In genomic region chr15:30721098-30721497, GRCm38 (mm10) we compare ENCODE assay signal across 26 mouse cellular contexts.
A peak's percentile ranks its signal among the peaks of the same experiment; 100 is the strongest.
DNase-seq lines count a peak whose midpoint lies in the region; ATAC-seq and TF ChIP-seq lines count a peak whose summit lies in the region.
"Had no signal": no experiment of that assay in that cellular context is flagged by ENCODE, and none has a peak within 500 bp of the region (broad histone marks: within the 10 kb centered on the region; RNA-seq: fewer than 3 reads in every experiment).

No protein-coding gene starts in this region.

- no peak overlapping the region for H3K27ac ChIP-seq in forebrain, embryonic 11.5 days (ENCODE audit: low read depth, low read length)
- H3K27ac ChIP-seq in forebrain, embryonic 10.5 days, result no peak overlapping the region
- no peak overlapping the region for H3K27ac ChIP-seq in midbrain, embryonic 13.5 days
- H3K27ac ChIP-seq in midbrain, embryonic 14.5 days (replicated peaks; ENCODE audit: low read depth, low read length), result no peak overlapping the region
- H3K27ac ChIP-seq in forebrain, embryonic 15.5 days (replicated peaks), result 0 out of 2 replicates have a peak overlapping the region, but pooled peaks have one; percentile 5
- H3K27ac ChIP-seq in cerebellum, adult 2 months (ENCODE audit: insufficient read depth, low read length), result no peak overlapping the region
- H3K27ac ChIP-seq: embryonic facial prominence, embryonic 12.5 days; embryonic facial prominence, embryonic 15.5 days; heart, adult 2 months; hindbrain, embryonic 10.5 days; hindbrain, embryonic 14.5 days; hindbrain, postnatal 0 days had no signal

- TF ChIP-seq POLR2A in brain, embryonic 14.5 days (IDR thresholded peaks at IDR 0.05; ENCODE audit: borderline replicate concordance, extremely low read depth, insufficient read depth, insufficient read length, poor library complexity, severe bottlenecking), result no peak
- TF ChIP-seq POLR2A in cerebellum, adult 2 months (IDR thresholded peaks at IDR 0.05; ENCODE audit: borderline replicate concordance, insufficient read depth, low read length), result no peak

- no peaks in the 10 kb centered on the region for H3K27me3 ChIP-seq in forebrain, embryonic 11.5 days (ENCODE audit: control insufficient read depth, insufficient read depth, low read length)
- no peaks in the 10 kb centered on the region for H3K27me3 ChIP-seq in forebrain, embryonic 10.5 days (ENCODE audit: poor library complexity, severe bottlenecking)
- no peaks in the 10 kb centered on the region for H3K27me3 ChIP-seq in midbrain, embryonic 13.5 days
- H3K27me3 ChIP-seq in midbrain, embryonic 14.5 days (ENCODE audit: control insufficient read depth, insufficient read depth, low read length), result no peaks in the 10 kb centered on the region
- no peaks in the 10 kb centered on the region for H3K27me3 ChIP-seq in forebrain, embryonic 15.5 days
- H3K27me3 ChIP-seq in cerebellum, adult 2 months (ENCODE audit: control insufficient read depth, insufficient read depth, low read length), result no peaks in the 10 kb centered on the region
- H3K27me3 ChIP-seq: embryonic facial prominence, embryonic 12.5 days; embryonic facial prominence, embryonic 15.5 days had no signal

- no peak overlapping the region for H3K4me3 ChIP-seq in forebrain, embryonic 11.5 days (ENCODE audit: low read depth, low read length)
- no peak overlapping the region for H3K4me3 ChIP-seq in forebrain, embryonic 10.5 days
- H3K4me3 ChIP-seq in midbrain, embryonic 13.5 days (replicated peaks), result no peak overlapping the region
- H3K4me3 ChIP-seq in midbrain, embryonic 14.5 days (replicated peaks; ENCODE audit: low read depth, low read length), result no peak overlapping the region
- no peak overlapping the region for H3K4me3 ChIP-seq in forebrain, embryonic 15.5 days
- H3K4me3 ChIP-seq in cerebellum, adult 2 months (replicated peaks; ENCODE audit: insufficient read depth, low read depth, low read length), result no peak overlapping the region
- H3K4me3 ChIP-seq: embryonic facial prominence, embryonic 12.5 days; embryonic facial prominence, embryonic 15.5 days; heart, adult 2 months; hindbrain, embryonic 10.5 days had no signal

- H3K9me3 ChIP-seq in forebrain, embryonic 11.5 days (ENCODE audit: control insufficient read depth, low read length), result no peaks in the 10 kb centered on the region
- no peaks in the 10 kb centered on the region for H3K9me3 ChIP-seq in forebrain, embryonic 10.5 days
- H3K9me3 ChIP-seq in midbrain, embryonic 13.5 days, result no peaks in the 10 kb centered on the region
- H3K9me3 ChIP-seq in midbrain, embryonic 14.5 days (ENCODE audit: control insufficient read depth, low read length), result no peaks in the 10 kb centered on the region
- H3K9me3 ChIP-seq in forebrain, embryonic 15.5 days, result no peaks in the 10 kb centered on the region
- H3K9me3 ChIP-seq: embryonic facial prominence, embryonic 12.5 days; embryonic facial prominence, embryonic 15.5 days; hindbrain, embryonic 10.5 days had no signal

- no peak for DNase-seq in forebrain, embryonic 11.5 days (ENCODE audit: low spot score)
- DNase-seq in forebrain, embryonic 10.5 days (ENCODE audit: extremely low spot score, low spot score), result no peak
- DNase-seq in midbrain, embryonic 14.5 days, result no peak
- DNase-seq in brain, embryonic 14.5 days (ENCODE audit: low read depth), result peak; percentile 57
- no peak for DNase-seq in thymus, postnatal 10 days (ENCODE audit: low spot score in 2 of 2)
- no peak for DNase-seq in cerebellum, adult 2 months
- DNase-seq: adrenal gland, adult 8-10 months; adrenal gland, postnatal 25 days; cerebellum, adult 18-20 months; cerebellum, adult 9-11 months; cerebellum, postnatal 25 days; gastrocnemius, postnatal 10 days; gastrocnemius, postnatal 36 days; heart, adult 2 months; heart, postnatal 36 days had no signal

- 38% methylated on average over 2 of the region's 2 CpGs for WGBS in forebrain, embryonic 11.5 days
- WGBS in forebrain, embryonic 10.5 days, result 63% methylated on average over 2 of the region's 2 CpGs
- WGBS in midbrain, embryonic 13.5 days, result 41% methylated on average over 2 of the region's 2 CpGs
- 41% methylated on average over 2 of the region's 2 CpGs for WGBS in midbrain, embryonic 14.5 days
- WGBS in forebrain, embryonic 15.5 days, result 13% methylated on average over 2 of the region's 2 CpGs
- WGBS in cerebellum, adult 2 months, result 72% methylated on average over 2 of the region's 2 CpGs

- TF ChIP-seq CTCF in brain, embryonic 14.5 days (IDR thresholded peaks at IDR 0.05; ENCODE audit: borderline replicate concordance, extremely low read depth, insufficient read depth, insufficient read length), result no peak
- no peak for TF ChIP-seq CTCF in cerebellum, adult 2 months (IDR thresholded peaks at IDR 0.05; ENCODE audit: borderline replicate concordance, insufficient read depth, low read depth, low read length)

- H3K4me2 ChIP-seq in forebrain, embryonic 11.5 days (ENCODE audit: low read depth, low read length, severe bottlenecking), result no peak overlapping the region
- H3K4me2 ChIP-seq in midbrain, embryonic 13.5 days (replicated peaks), result no peak overlapping the region
- H3K4me2 ChIP-seq in midbrain, embryonic 14.5 days (ENCODE audit: low read length), result no peak overlapping the region
- no peak overlapping the region for H3K4me2 ChIP-seq in forebrain, embryonic 15.5 days (replicated peaks)
- H3K4me2 ChIP-seq: embryonic facial prominence, embryonic 12.5 days; embryonic facial prominence, embryonic 15.5 days; heart, embryonic 11.5 days; hindbrain, embryonic 14.5 days had no signal

- no peaks in the 10 kb centered on the region for H3K36me3 ChIP-seq in forebrain, embryonic 11.5 days (ENCODE audit: control insufficient read depth, insufficient read depth, low read length)
- H3K36me3 ChIP-seq in forebrain, embryonic 10.5 days (replicated peaks), result no peaks in the 10 kb centered on the region
- no peaks in the 10 kb centered on the region for H3K36me3 ChIP-seq in midbrain, embryonic 13.5 days
- no peaks in the 10 kb centered on the region for H3K36me3 ChIP-seq in midbrain, embryonic 14.5 days (ENCODE audit: control insufficient read depth, insufficient read depth, low read length)
- no peaks in the 10 kb centered on the region for H3K36me3 ChIP-seq in forebrain, embryonic 15.5 days
- H3K36me3 ChIP-seq: embryonic facial prominence, embryonic 12.5 days; embryonic facial prominence, embryonic 15.5 days; hindbrain, embryonic 10.5 days had no signal

- H3K4me1 ChIP-seq in forebrain, embryonic 11.5 days (replicated peaks; ENCODE audit: control insufficient read depth, insufficient read depth, low read length), result peaks cover 3% of the 10 kb centered on the region; the same call in 1 of the 2 replicates
- peaks cover 17% of the 10 kb centered on the region; the same call in 1 of the 2 replicates for H3K4me1 ChIP-seq in forebrain, embryonic 10.5 days
- H3K4me1 ChIP-seq in midbrain, embryonic 13.5 days (replicated peaks), result peaks cover 3% of the 10 kb centered on the region; the same call in 1 of the 2 replicates
- no peaks in the 10 kb centered on the region for H3K4me1 ChIP-seq in midbrain, embryonic 14.5 days (ENCODE audit: control insufficient read depth, insufficient read depth, low read length)
- peaks cover 29% of the 10 kb centered on the region for H3K4me1 ChIP-seq in forebrain, embryonic 15.5 days
- peaks cover 5% of the 10 kb centered on the region; the same call in 1 of the 2 replicates for H3K4me1 ChIP-seq in cerebellum, adult 2 months (ENCODE audit: control insufficient read depth, insufficient read depth, low read length)
- H3K4me1 ChIP-seq: embryonic facial prominence, embryonic 12.5 days; embryonic facial prominence, embryonic 15.5 days; hindbrain, embryonic 10.5 days had no signal

- ATAC-seq in forebrain, embryonic 11.5 days (replicated peaks; ENCODE audit: low FRiP score), result peak; percentile 62
- ATAC-seq in midbrain, embryonic 13.5 days, result 0 out of 2 replicates have a peak, but pooled peaks have one; percentile 48
- ATAC-seq in midbrain, embryonic 14.5 days (ENCODE audit: low FRiP score, low TSS enrichment), result no peak
- ATAC-seq in forebrain, embryonic 15.5 days (replicated peaks), result no peak
- ATAC-seq: activated CD4-positive, CD25-positive, alpha-beta regulatory T cell, adult 4 months; hindbrain, postnatal 0 days; inflammation-experienced regulatory T-cells, adult 6 months; intestine, embryonic 16.5 days had no signal

- no peak overlapping the region for H3K9ac ChIP-seq in forebrain, embryonic 11.5 days (ENCODE audit: low read length)
- no peak overlapping the region for H3K9ac ChIP-seq in midbrain, embryonic 13.5 days (replicated peaks)
- H3K9ac ChIP-seq in midbrain, embryonic 14.5 days (replicated peaks; ENCODE audit: low read length), result no peak overlapping the region
- H3K9ac ChIP-seq in forebrain, embryonic 15.5 days (replicated peaks), result no peak overlapping the region
- H3K9ac ChIP-seq: embryonic facial prominence, embryonic 12.5 days; embryonic facial prominence, embryonic 15.5 days; hindbrain, embryonic 14.5 days had no signal

Comparison
In these comparisons a context has a peak if more than half of its experiments do, and no peak if none do; other contexts are left out.
1. ATAC-seq: peak in forebrain, embryonic 11.5 days (single experiment) and midbrain, embryonic 13.5 days (single experiment); none in midbrain, embryonic 14.5 days (single experiment) and forebrain, embryonic 15.5 days (single experiment).